Mouse (Mus musculus) limb, embryonic 14.5 days (tissue): Measurements from ENCODE around the gene Bank1. TPM values are rescaled to one million over a fixed set of nuclear protein-coding genes. Genes with fewer than 3 reads are reported as not detected.

Source experiments
- ATAC-seq: fragments of 200-750 bp; cut with Nextera tagmentation; 2 replicates; pipeline ENCODE4 v1.8.0; 2017; ENCODE audit warnings: low read depth, moderate number of reproducible peaks, moderate TSS enrichment; ENCODE audit not compliant: low FRiP score
- DNase-seq: peaks from one replicate; pipeline ENCODE4 v3.0.0-alpha.2; 2015; ENCODE audit warnings: low spot score
- H3K27ac ChIP-seq: fragments of 300-500 bp; sonication (generic); replicated peaks from 2 replicates; pipeline ENCODE4 v1.5.1; 2014; ENCODE audit warnings: low read depth, mild to moderate bottlenecking, low read length, moderate library complexity, mixed read lengths
- H3K27me3 ChIP-seq: fragments of 300-500 bp; sonication (generic); 2 replicates; pipeline ENCODE4 v1.6.1; 2014; ENCODE audit warnings: low read length, mixed read lengths; ENCODE audit not compliant: control insufficient read depth, insufficient read depth
- H3K36me3 ChIP-seq: fragments of 300-500 bp; sonication (generic); 2 replicates; pipeline ENCODE4 v1.6.1; 2014; ENCODE audit warnings: mild to moderate bottlenecking, low read length, moderate library complexity, mixed read lengths; ENCODE audit not compliant: control insufficient read depth, insufficient read depth
- H3K4me1 ChIP-seq: fragments of 300-500 bp; sonication (generic); 2 replicates; pipeline ENCODE4 v1.6.1; 2014; ENCODE audit warnings: antibody characterized with exemption, low read length, mixed read lengths; ENCODE audit not compliant: control insufficient read depth, insufficient read depth
- H3K4me2 ChIP-seq: fragments of 300-500 bp; sonication (generic); replicated peaks from 2 replicates; pipeline ENCODE4 v1.6.1; 2014; ENCODE audit warnings: low read depth, mild to moderate bottlenecking, low read length, moderate library complexity; ENCODE audit not compliant: severe bottlenecking
- H3K4me3 ChIP-seq: fragments of 300-500 bp; sonication (generic); replicated peaks from 2 replicates; pipeline ENCODE4 v1.5.1; 2014; ENCODE audit warnings: low read length
- H3K9ac ChIP-seq: fragments of 300-500 bp; sonication (generic); 2 replicates; pipeline ENCODE4 v1.6.1; 2014; ENCODE audit warnings: mild to moderate bottlenecking, low read depth, low read length, moderate library complexity; ENCODE audit not compliant: severe bottlenecking
- H3K9me3 ChIP-seq: fragments of 300-500 bp; sonication (generic); 2 replicates; pipeline ENCODE4 v1.6.1; 2016; ENCODE audit warnings: low read length; ENCODE audit not compliant: control insufficient read depth
- POLR2A ChIP-seq: fragments of 200-500 bp; IDR thresholded peaks from 2 replicates; pipeline ENCODE4 v1.8.0; 2012; ENCODE audit warnings: inconsistent platforms, mild to moderate bottlenecking, moderate library complexity, borderline replicate concordance; ENCODE audit not compliant: insufficient read depth, insufficient read length; ENCODE audit errors: extremely low read depth
- WGBS: fragments of 180-500 bp; shearing (Covaris S2); extraction: QIAGEN DNeasy Blood & Tissue Kit; methylation state at CpG from one replicate; pipeline ENCODE4 v1.1.7; 2014; 5-methylcytosine and 5-hydroxymethylcytosine counted together
- polyA plus RNA-seq, 2 experiments: library from polyadenylated mRNA; depleted of rRNA in 1 of 2; stranded (reverse) in 1 of 2; unstranded in 1 of 2; fragments of >200 nt; fragmentation: Nextera tagmentation in 1 of 2; extraction: Ambion mirVana in 1 of 2; gene quantifications; 2 replicates each; pipeline versions ENCODE4 v1.2.1 to v1.2.3; 2012 to 2014

Bank1 gene
- polyA plus RNA-seq, 2 experiments: 0.36 to 0.61 TPM

DNA sequence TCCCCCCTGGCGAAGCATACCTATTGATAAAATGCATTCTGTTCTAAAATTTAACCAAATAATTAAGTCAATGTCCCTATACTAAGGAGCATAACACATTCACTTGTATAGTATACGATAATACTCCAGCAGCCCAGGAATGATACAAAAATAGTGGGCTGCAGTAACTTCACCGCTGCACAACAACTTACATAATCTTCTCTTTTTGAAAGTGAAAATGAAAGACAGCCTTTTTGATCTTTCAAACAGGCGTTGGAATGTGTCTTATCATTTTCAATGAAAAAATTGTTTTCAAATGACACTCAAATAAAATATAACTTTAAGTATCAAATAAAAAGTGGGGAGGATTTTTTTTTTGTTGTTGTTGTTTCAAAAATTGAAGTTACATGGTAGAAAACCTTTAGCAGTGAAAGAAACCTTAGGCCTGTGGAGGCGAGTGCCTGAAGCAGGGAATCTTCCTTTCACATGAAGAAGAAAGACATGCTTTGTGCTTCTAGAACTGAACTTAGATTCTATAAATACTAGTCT, 224.8 kb downstream of the Bank1 start:
- H3K27me3 ChIP-seq: no peaks in the 10 kb centered on the region
- H3K36me3 ChIP-seq: no peaks in the 10 kb centered on the region
- 86% methylated on average over 5 of the region's 5 CpGs for WGBS
- no peaks in the 10 kb centered on the region for H3K9me3 ChIP-seq
- no peak overlapping the region for H3K9ac ChIP-seq
- no peak for TF ChIP-seq POLR2A
- DNase-seq: no peak
- no peak for ATAC-seq
- no peak overlapping the region for H3K27ac ChIP-seq
- no peak overlapping the region for H3K4me3 ChIP-seq
- H3K4me1 ChIP-seq: no peaks in the 10 kb centered on the region
- H3K4me2 ChIP-seq: no peak overlapping the region

DNA sequence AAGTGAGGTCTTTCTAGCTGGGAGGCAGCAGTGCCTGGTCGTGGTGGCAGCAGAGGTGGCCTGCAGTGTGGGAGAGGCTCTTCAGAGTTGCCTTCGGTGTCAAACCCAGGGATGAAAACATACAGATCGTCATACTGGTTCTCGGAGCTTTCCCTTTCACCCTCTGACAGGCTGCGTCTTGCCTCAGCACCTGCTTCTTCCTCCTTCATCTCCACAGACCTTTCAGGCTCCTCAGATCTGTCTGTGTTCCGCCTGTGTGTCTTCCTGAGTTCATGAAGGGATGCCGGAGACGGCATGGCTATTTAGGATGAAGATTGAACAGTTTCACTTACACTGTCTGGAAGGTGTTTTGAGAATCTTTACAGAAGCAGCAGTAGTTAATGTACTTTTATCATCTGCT, 225.6 kb downstream of the Bank1 start:
- Histone ChIP-seq H3K9ac (no peak overlapping the region), H3K4me1 (no peaks in the 10 kb centered on the region), H3K4me3 (no peak overlapping the region), H3K27ac (no peak overlapping the region), H3K27me3 (no peaks in the 10 kb centered on the region), H3K9me3 (no peaks in the 10 kb centered on the region), H3K36me3 (no peaks in the 10 kb centered on the region), H3K4me2 (no peak overlapping the region)
- no peak for TF ChIP-seq POLR2A
- WGBS: 75% methylated on average over 8 of the region's 8 CpGs
- ATAC-seq: no peak
- DNase-seq: no peak

DNA sequence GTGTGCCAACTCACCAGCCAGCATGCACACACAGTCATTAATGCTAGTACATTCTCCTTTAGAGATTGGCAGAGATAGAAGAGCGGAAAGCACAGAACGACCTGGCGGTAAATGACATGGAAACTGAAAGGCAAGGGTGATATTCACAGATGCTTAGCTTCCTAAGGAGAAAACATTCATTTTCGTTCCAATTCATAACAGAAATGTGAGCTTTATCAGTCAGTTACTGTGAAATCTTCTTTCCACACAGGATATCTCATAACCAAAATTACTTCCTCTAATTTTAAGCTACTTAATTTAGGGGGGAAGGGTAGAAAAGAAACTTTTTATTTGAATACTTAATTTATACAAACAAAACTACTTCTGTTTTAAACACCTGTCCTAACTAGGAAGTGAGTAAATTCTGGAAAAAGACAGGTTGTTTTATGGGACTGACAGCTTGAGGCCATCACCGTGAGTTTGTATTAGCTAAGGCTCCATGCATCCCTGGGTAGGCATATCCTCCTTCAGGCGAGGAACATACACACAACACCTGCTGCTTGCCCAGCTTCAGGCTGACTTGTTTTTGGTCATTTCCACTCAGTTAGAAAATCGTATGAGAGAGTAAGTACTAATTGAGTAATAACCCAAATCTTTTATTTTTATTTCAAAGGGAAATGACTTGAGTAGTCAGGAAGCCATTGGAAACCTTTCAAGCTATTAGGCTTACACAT, 238.8 kb downstream of the Bank1 start:
- no peak for TF ChIP-seq POLR2A
- WGBS: 68% methylated on average over 7 of the region's 7 CpGs
- Histone ChIP-seq H3K4me3 (no peak overlapping the region), H3K4me2 (no peak overlapping the region), H3K9ac (no peak overlapping the region), H3K27me3 (no peaks in the 10 kb centered on the region), H3K27ac (no peak overlapping the region), H3K36me3 (no peaks in the 10 kb centered on the region), H3K9me3 (no peaks in the 10 kb centered on the region), H3K4me1 (peaks cover 3% of the 10 kb centered on the region; the same call in 1 of the 2 replicates)
- no peak for DNase-seq
- no peak for ATAC-seq

DNA sequence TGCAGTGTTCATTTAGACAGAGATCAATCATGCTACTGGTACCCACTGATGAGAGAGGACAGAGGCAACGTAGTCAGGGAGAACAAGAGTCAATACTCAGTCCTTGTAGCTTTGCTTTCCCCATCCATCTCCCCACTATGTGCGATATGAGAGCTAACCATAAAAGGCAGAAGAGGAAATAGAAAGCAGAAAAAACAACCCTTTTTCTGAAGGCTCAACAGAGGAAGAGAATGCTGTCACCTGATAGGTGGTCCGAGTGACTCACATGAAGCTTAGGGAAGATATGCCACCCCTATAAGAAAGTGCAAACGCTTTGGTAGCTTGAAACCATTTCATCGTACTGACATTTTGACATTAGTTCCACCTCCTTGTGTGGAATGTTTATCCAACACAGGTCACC, 239.4 kb downstream of the Bank1 start:
- Histone ChIP-seq H3K4me2 (no peak overlapping the region), H3K4me1 (peaks cover 3% of the 10 kb centered on the region; the same call in 1 of the 2 replicates), H3K27ac (no peak overlapping the region), H3K9ac (no peak overlapping the region), H3K4me3 (no peak overlapping the region), H3K27me3 (no peaks in the 10 kb centered on the region), H3K9me3 (no peaks in the 10 kb centered on the region), H3K36me3 (no peaks in the 10 kb centered on the region)
- ATAC-seq (no peak), DNase-seq (no peak)
- TF ChIP-seq POLR2A: no peak
- WGBS: 82% methylated on average over 5 of the region's 5 CpGs

DNA sequence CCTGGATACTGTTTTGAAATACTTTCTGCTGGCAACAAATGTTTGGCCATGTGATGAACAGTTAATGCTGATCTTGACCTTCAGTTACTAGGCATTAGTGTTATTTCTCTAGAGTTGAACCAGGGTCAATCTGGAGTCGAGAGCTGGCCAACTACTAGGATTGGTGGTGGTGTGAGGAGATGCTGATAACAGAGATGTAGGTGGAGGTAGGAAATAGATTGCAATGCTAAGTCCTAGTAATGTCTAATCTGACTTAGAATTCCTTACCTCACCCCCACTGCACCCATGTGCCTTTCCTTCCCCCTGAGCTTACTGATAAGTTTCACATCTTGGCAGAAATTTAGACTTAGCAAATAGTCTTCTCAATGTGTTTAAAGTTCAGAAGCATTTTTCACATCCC, 240.8 kb downstream of the Bank1 start:
- no peak for TF ChIP-seq POLR2A
- Histone ChIP-seq H3K4me1 (peaks cover 3% of the 10 kb centered on the region; the same call in 1 of the 2 replicates), H3K9ac (no peak overlapping the region), H3K4me3 (no peak overlapping the region), H3K27ac (no peak overlapping the region), H3K36me3 (no peaks in the 10 kb centered on the region), H3K9me3 (no peaks in the 10 kb centered on the region), H3K4me2 (no peak overlapping the region), H3K27me3 (no peaks in the 10 kb centered on the region)
- no peak for DNase-seq
- 63% methylated on average over 1 of the region's 1 CpGs for WGBS
- ATAC-seq: no peak

DNA sequence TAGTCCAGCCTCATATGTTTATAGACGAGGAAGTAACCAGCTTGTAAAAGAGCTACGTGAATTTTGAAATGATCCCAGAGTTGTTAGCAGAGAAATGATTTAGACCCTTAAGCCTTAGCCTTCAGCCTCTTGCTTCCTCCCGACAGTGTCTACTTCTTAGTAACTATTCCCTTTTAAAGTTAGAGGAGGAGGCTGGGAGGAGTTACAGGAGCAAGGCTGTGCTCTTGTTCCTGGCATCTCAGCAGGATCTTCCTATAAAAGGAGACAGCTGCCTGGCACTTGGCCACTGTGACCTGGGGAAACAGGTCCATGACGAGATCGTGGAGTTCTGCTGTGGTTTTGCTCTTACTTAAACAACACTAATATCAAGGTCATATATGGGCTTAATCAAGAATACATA, 241.8 kb downstream of the Bank1 start:
- H3K36me3 ChIP-seq: no peaks in the 10 kb centered on the region
- no peaks in the 10 kb centered on the region for H3K27me3 ChIP-seq
- peak; percentile 40 for DNase-seq
- H3K4me1 ChIP-seq: peaks cover 3% of the 10 kb centered on the region; the same call in 1 of the 2 replicates
- TF ChIP-seq POLR2A: no peak
- no peak overlapping the region for H3K9ac ChIP-seq
- no peak overlapping the region for H3K27ac ChIP-seq
- WGBS: 16% methylated on average over 5 of the region's 5 CpGs
- no peak overlapping the region for H3K4me2 ChIP-seq
- H3K4me3 ChIP-seq: no peak overlapping the region
- H3K9me3 ChIP-seq: no peaks in the 10 kb centered on the region
- ATAC-seq: peak; percentile 37; the same call in 1 of the 2 replicates
